In the genomic region with DNA sequence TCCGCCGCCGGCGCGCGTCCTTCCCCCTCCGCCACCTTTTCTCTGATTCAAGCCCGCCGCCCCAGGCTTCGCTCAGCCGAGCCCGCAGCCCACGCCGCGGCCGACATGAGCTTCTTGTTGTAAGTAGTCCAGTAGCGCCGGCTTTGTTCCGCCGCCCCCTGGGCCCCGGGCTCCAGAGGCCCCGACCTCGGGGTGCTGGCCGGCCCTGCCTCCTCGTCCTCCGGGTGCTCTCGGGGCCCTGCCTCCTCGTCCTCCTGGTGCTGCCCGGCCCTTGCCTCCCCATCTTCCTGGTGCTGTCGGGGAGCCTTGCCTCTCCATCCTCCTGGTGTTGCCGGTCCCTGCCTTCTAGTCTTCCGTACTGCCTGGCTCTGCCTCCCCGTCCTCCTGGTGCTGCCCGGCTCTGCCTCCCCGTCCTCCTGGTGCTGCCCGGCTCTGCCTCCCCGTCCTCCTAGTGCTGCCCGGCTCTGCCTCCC, we compare ENCODE assay signal across 8 mouse cellular contexts. TPM values are rescaled to one million over a fixed set of nuclear protein-coding genes. Genes with fewer than 3 reads are reported as not detected.
DNase-seq lines count a peak whose midpoint lies in the region; ATAC-seq lines count a peak whose summit lies in the region.

No protein-coding gene starts in this region.

- peaks cover 29% of the 10 kb centered on the region for H3K4me1 ChIP-seq in lung, embryonic 15.5 days
- peaks cover 20% of the 10 kb centered on the region for H3K4me1 ChIP-seq in embryonic facial prominence, embryonic 15.5 days
- peaks cover 14% of the 10 kb centered on the region; the same call in 1 of the 2 replicates for H3K4me1 ChIP-seq in intestine, embryonic 15.5 days (replicated peaks)
- H3K4me1 ChIP-seq in neural tube, embryonic 13.5 days (replicated peaks), result peaks cover 39% of the 10 kb centered on the region

- peak overlapping the region; percentile 99 for H3K4me3 ChIP-seq in lung, embryonic 15.5 days
- H3K4me3 ChIP-seq in embryonic facial prominence, embryonic 15.5 days (replicated peaks), result peak overlapping the region; percentile 99
- H3K4me3 ChIP-seq in intestine, embryonic 15.5 days (replicated peaks), result peak overlapping the region; percentile 99
- H3K4me3 ChIP-seq in neural tube, embryonic 13.5 days, result peak overlapping the region; percentile 98

- no peaks in the 10 kb centered on the region for H3K36me3 ChIP-seq in lung, embryonic 15.5 days
- H3K36me3 ChIP-seq in embryonic facial prominence, embryonic 15.5 days, result no peaks in the 10 kb centered on the region
- no peaks in the 10 kb centered on the region for H3K36me3 ChIP-seq in intestine, embryonic 15.5 days
- no peaks in the 10 kb centered on the region for H3K36me3 ChIP-seq in neural tube, embryonic 13.5 days

- peak overlapping the region; percentile 98 for H3K9ac ChIP-seq in lung, embryonic 15.5 days
- peak overlapping the region; percentile 98 for H3K9ac ChIP-seq in embryonic facial prominence, embryonic 15.5 days
- H3K9ac ChIP-seq in intestine, embryonic 15.5 days, result peak overlapping the region; percentile 97
- H3K9ac ChIP-seq in neural tube, embryonic 13.5 days, result peak overlapping the region; percentile 99

- intact Hi-C loops in gastrocnemius, postnatal 36 days (cut with DNase I), result loop anchor here (5.0 kb wide), 2 partner anchors 41 to 44 kb away; a partner anchor contains a TSS

- H3K27me3 ChIP-seq in lung, embryonic 15.5 days, result no peaks in the 10 kb centered on the region
- no peaks in the 10 kb centered on the region for H3K27me3 ChIP-seq in embryonic facial prominence, embryonic 15.5 days
- no peaks in the 10 kb centered on the region for H3K27me3 ChIP-seq in intestine, embryonic 15.5 days (replicated peaks)
- no peaks in the 10 kb centered on the region for H3K27me3 ChIP-seq in neural tube, embryonic 13.5 days

- peak overlapping the region; percentile 96 for H3K27ac ChIP-seq in lung, embryonic 15.5 days
- peak overlapping the region; percentile 94 for H3K27ac ChIP-seq in embryonic facial prominence, embryonic 15.5 days (replicated peaks)
- H3K27ac ChIP-seq in intestine, embryonic 15.5 days, result peak overlapping the region; percentile 96
- peak overlapping the region; percentile 95 for H3K27ac ChIP-seq in neural tube, embryonic 13.5 days (replicated peaks)

- peak overlapping the region; percentile 95 for H3K4me2 ChIP-seq in lung, embryonic 15.5 days
- H3K4me2 ChIP-seq in embryonic facial prominence, embryonic 15.5 days (replicated peaks), result peak overlapping the region; percentile 89
- peak overlapping the region; percentile 92 for H3K4me2 ChIP-seq in intestine, embryonic 15.5 days (replicated peaks)
- peak overlapping the region; percentile 95 for H3K4me2 ChIP-seq in neural tube, embryonic 13.5 days

- WGBS in lung, embryonic 15.5 days, result under 1% methylated on average over 38 of the region's 38 CpGs
- WGBS in embryonic facial prominence, embryonic 15.5 days, result 0% methylated on average over 35 of the region's 38 CpGs
- under 1% methylated on average over 38 of the region's 38 CpGs for WGBS in intestine, embryonic 15.5 days
- under 1% methylated on average over 38 of the region's 38 CpGs for WGBS in neural tube, embryonic 13.5 days

- no peaks in the 10 kb centered on the region for H3K9me3 ChIP-seq in lung, embryonic 15.5 days
- no peaks in the 10 kb centered on the region for H3K9me3 ChIP-seq in embryonic facial prominence, embryonic 15.5 days (replicated peaks)
- no peaks in the 10 kb centered on the region for H3K9me3 ChIP-seq in intestine, embryonic 15.5 days
- H3K9me3 ChIP-seq in neural tube, embryonic 13.5 days, result no peaks in the 10 kb centered on the region

- peak; percentile 58 for ATAC-seq in lung, embryonic 15.5 days (ENCODE audit: borderline replicate concordance, extremely low read depth, low FRiP score, low TSS enrichment)
- peak; percentile 58; the same call in 1 of the 2 replicates for ATAC-seq in embryonic facial prominence, embryonic 15.5 days (ENCODE audit: insufficient number of reproducible peaks, low FRiP score, low TSS enrichment, low read depth)
- ATAC-seq in intestine, embryonic 15.5 days, result peak; percentile 75
- peak; percentile 83 for ATAC-seq in neural tube, embryonic 13.5 days (ENCODE audit: low read depth)

- DNase-seq in lung, postnatal 14 days, result no peak
- DNase-seq in gastrocnemius, postnatal 36 days, result no peak
- DNase-seq in natural killer cell, adult 2 months (ENCODE audit: low spot score in 2 of 2), result no peak
- no peak for DNase-seq in frontal cortex, postnatal 14 days (ENCODE audit: low spot score in 2 of 2)

RNA-seq across cellular contexts. Expression of a gene that starts 0.4 kb away (rescaled TPM):
- 10.6 and 11.9 TPM in 2 replicates for polyA plus RNA-seq in lung, embryonic 15.5 days (2015; fragmentation: Nextera tagmentation; extraction: Ambion mirVana)
- polyA plus RNA-seq in embryonic facial prominence, embryonic 15.5 days (2015; fragmentation: Nextera tagmentation; extraction: Ambion mirVana), result 10.6 and 10.8 TPM in 2 replicates
- polyA plus RNA-seq in intestine, embryonic 15.5 days (2015; fragmentation: Nextera tagmentation; extraction: Ambion mirVana), result 9.6 and 11.4 TPM in 2 replicates
- polyA plus RNA-seq in neural tube, embryonic 13.5 days (2015; fragmentation: Nextera tagmentation; extraction: Ambion mirVana), result 9.8 and 13.2 TPM in 2 replicates
- total RNA-seq in gastrocnemius, postnatal 36 days (2021), result 10 to 100 TPM; 20.9 to 21.3 TPM

RNA-seq across cellular contexts. Expression of a gene that starts 43.8 kb away (rescaled TPM):
- 51.5 and 52.4 TPM in 2 replicates for polyA plus RNA-seq in lung, embryonic 15.5 days (2015; fragmentation: Nextera tagmentation; extraction: Ambion mirVana)
- polyA plus RNA-seq in embryonic facial prominence, embryonic 15.5 days (2015; fragmentation: Nextera tagmentation; extraction: Ambion mirVana), result 37.7 and 38.8 TPM in 2 replicates
- polyA plus RNA-seq in intestine, embryonic 15.5 days (2015; fragmentation: Nextera tagmentation; extraction: Ambion mirVana), result 38.0 and 44.2 TPM in 2 replicates
- 60.7 and 72.3 TPM in 2 replicates for polyA plus RNA-seq in neural tube, embryonic 13.5 days (2015; fragmentation: Nextera tagmentation; extraction: Ambion mirVana)
- 1 to 10 TPM; 1.1 to 1.9 TPM for total RNA-seq in gastrocnemius, postnatal 36 days (2021)

RNA-seq across cellular contexts. Expression of a gene that starts 45.1 kb away (rescaled TPM):
- 59.4 and 62.5 TPM in 2 replicates for polyA plus RNA-seq in lung, embryonic 15.5 days (2015; fragmentation: Nextera tagmentation; extraction: Ambion mirVana)
- 57.5 and 59.3 TPM in 2 replicates for polyA plus RNA-seq in embryonic facial prominence, embryonic 15.5 days (2015; fragmentation: Nextera tagmentation; extraction: Ambion mirVana)
- 47.2 and 47.9 TPM in 2 replicates for polyA plus RNA-seq in intestine, embryonic 15.5 days (2015; fragmentation: Nextera tagmentation; extraction: Ambion mirVana)
- 70.3 and 76.2 TPM in 2 replicates for polyA plus RNA-seq in neural tube, embryonic 13.5 days (2015; fragmentation: Nextera tagmentation; extraction: Ambion mirVana)
- total RNA-seq in gastrocnemius, postnatal 36 days (2021), result 100 to 1,000 TPM; 115 to 129 TPM
